Mouse (Mus musculus): ENCODE results near the gene Wdr59.

Wdr59 gene

DNA sequence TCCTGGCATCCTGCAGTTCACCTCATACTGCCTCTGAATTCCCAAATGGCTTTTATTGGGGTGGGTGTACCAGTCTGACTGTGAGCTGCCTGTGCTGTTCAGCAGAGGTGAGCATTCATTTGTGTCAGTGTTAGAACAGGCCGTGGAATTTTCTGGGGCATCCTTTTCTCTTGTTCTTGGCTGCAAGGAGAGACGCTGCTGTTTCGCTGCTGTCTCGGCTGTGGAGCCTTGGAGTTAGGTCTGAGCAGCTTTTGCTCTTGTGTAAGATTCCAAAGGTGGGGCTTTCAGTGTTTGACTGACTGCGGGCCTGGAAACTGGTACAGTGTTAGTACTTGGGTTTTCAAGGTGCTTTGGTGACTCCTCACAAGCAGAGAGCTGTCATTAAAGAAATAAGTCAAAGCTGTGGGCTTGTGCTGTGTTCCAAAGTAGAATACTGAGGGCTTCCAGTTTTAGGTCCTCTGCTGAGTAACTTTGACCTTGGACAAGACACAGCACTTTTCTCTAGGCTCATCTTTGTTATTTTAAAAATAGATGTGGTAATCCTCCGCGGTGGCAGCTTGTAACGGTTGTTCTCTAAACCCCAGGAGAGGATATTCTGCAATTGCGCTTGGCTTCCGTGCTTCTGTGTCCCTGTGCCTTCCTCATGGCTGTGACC is 17.7 kb upstream of the Wdr59 start:
- ATAC-seq (ENCODE audit: insufficient number of reproducible peaks, low FRiP score, low TSS enrichment), result no peak

DNA sequence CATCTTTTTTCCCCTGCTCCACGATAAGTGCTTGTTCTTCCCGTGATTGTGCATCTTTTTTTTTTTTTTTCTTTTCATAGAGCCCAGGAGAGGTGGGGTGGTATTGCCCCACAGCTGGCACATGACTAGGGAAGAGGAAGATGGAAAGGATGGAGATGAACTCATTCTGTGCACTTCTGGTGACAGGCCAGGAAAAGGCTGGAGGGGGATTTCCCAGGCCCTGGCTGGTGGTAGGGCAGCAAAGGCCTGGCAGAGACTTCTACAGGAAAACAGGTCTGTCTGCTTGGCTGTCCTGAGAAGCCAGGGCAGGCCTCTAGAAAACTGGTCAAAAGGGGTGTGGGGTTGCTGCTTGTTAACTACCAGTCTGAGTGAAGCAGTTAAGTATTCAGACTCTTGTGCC is 16.3 kb upstream of the Wdr59 start:
- 0 out of 2 replicates have a peak, but pooled peaks have one; percentile 22 for ATAC-seq (ENCODE audit: insufficient number of reproducible peaks, low FRiP score, low TSS enrichment)

DNA sequence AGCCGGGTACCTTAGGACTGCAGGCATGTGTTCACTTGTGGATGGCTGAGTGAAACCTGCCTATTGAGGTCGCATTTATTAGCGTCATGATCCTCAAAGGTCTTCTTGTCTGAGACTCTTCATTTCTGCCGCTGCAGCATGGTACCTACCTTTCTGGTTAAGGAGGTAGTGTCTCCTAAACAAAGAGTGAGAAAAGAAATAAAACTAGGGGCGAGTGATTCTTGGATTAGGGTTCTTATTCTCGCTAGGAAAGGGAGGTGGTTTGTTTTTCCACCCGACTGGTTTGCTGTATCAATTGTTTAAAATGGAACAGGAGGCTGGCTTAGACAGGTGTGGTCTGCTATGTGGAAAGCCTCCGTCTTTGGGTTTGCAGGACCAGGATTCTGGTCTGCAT is 15.9 kb upstream of the Wdr59 start:
- 0 out of 2 replicates have a peak, but pooled peaks have one; percentile 3 for ATAC-seq (ENCODE audit: insufficient number of reproducible peaks, low FRiP score, low TSS enrichment)

DNA sequence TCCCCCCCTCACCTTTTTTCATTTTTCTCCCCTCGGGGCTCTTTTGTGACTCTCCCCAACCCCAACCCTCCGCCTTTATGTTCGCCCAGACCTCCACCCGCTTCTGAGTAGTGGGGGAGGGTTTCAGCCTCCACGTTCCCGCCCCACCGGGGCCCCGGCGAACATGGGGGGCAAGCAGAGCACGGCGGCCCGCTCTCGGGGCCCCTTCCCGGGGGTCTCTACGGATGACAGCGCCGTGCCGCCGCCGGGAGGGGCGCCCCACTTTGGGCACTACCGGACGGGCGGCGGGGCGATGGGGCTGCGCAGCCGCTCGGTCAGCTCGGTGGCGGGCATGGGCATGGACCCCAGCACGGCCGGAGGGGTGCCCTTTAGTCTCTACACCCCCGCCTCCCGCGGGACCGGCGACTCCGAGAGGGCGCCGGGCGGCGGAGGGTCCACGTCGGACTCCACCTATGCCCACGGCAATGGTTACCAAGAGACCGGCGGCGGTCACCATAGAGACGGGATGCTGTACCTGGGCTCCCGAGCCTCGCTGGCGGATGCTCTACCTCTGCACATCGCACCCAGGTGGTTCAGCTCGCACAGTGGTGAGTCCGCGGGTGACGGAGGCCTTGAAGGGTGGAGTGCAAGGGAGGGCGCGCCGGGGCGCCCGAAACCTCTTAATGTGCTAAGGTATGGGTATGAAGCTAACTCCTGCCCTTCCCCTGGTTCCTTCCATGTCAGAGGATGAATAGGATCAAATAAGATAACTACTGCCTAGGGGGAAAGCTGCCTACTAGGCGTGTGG is 15.3 kb upstream of the Wdr59 start:
- ATAC-seq (ENCODE audit: insufficient number of reproducible peaks, low FRiP score, low TSS enrichment), result peak; percentile 43

DNA sequence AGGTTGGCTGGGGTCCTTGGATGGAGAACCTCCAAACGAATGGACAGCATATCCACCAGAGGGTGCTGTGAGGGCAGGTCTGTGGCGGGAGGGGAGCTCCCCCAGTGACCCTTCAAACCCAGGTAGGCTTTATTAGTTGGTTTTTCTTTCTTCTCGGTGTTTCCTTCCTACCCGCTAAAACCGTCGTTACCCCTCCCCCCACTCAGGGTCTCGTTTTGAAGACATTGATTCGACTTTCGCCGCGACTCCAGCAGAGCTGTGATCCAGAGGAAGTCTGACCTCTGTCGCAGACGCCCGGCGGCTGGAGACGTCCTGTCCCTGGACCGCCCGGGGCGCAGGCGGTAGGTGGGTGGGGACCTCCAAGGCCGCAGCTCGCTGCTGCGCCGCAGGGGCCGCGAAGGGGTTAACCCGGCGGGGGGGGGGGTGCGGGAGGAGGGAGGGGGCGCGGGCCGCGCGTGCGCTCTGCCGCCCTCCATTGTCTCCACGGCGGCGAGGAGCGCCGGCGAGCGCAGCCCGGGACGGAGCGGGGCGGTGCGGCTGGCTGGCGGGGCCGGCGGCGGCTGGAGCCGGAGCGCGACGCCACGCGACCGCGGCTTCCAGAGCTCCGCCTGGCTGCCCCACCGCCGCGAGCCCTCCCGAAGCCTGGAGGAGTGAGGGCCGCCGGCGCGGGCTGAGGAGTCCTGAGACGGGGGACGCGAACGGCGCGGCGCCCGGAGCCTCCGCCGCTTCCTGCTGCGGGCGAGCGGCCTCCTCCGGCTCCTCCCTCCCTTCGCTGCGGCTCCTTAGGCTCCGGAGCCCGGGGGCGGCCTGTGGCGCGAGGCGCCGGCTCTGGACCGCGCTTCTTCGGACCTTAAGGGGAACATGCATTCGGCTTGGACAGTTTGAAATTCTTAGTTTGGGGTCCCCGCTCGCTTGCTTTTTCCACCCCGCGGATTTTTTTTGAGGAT is 14.4 kb upstream of the Wdr59 start, which contains the start of gene Znrf1:
Znrf1 (plus strand) TSS at position 67 of the 947 bp plus-strand sequence.
- peak; percentile 71 for ATAC-seq (ENCODE audit: insufficient number of reproducible peaks, low FRiP score, low TSS enrichment)

DNA sequence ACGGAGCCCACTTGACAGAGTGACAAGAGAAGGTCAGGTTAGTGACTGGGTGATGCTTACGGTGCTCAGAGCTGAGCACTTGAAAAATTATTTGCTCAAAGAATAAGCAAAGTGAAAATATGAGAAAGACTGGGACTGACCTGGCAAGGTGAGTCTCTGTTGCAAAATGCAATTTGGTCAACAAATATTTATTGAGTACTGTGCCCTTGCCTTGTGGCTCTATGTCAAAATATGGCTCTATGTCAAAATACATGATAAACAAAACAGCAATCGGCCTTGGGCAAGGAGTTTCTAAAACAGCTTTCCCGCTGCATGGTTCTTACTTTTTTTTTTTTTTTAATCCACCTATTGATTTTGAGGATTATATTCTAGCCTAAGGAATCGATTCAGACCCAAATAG is 13.6 kb upstream of the Wdr59 start:
- no peak for ATAC-seq (ENCODE audit: insufficient number of reproducible peaks, low FRiP score, low TSS enrichment)

DNA sequence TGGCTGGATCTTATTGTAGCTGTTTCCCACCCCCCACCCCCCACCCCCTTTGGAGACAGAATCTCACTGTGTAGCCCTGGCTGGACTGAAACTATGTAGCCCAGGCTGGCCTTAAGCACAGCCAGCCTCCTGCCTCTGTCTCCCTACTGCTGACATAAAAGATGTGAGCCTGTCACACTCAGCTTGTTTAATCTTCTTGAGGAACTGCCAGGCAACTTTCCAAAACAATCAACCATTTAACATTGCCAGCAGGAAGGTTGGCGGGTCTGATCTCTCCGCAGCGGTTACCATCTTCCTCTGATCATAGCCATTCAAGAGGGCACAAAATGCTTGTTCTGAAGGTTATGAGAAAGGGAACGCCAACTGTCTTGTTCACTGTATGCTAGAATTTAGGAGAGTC is 11.6 kb upstream of the Wdr59 start:
- ATAC-seq (ENCODE audit: insufficient number of reproducible peaks, low FRiP score, low TSS enrichment), result no peak

DNA sequence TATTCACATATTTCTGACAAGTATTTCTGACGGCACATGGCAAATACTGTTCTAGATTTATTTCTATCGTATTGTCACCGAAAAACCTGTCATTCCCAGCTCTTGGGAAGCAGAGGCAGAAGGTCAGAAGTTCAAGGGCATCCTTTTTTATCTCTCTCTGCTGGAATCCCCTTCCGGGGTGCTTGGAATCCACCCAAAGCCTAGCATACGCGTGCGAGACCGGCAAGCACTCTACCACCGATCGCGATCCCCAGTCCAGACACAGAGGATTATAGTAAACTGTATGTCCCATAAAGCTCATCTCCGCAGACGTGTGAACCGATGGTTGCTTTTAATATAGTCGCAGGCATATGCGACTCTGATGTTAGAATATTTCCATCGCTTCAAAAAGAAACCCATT is 9.7 kb upstream of the Wdr59 start:
- ATAC-seq (ENCODE audit: insufficient number of reproducible peaks, low FRiP score, low TSS enrichment), result no peak

DNA sequence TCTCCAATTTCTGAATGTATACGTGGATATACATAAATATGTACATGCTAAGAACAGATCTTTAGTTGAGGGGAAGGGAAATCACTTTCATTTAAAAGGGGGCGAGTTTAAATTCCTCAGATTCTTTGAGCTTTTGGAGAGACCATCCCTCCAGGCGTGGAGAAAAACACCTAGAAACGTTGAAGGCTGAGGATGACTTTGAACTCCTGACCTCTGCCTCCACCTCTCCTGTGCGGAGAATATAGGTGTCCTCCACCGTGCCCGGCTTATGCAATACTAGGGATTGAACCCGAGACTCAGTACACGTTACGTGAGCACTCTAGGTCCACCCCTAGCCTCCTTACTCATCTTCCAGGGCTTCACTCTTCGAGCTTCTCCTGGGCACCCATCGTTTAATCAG is 9.3 kb upstream of the Wdr59 start:
- ATAC-seq (ENCODE audit: insufficient number of reproducible peaks, low FRiP score, low TSS enrichment), result no peak

DNA sequence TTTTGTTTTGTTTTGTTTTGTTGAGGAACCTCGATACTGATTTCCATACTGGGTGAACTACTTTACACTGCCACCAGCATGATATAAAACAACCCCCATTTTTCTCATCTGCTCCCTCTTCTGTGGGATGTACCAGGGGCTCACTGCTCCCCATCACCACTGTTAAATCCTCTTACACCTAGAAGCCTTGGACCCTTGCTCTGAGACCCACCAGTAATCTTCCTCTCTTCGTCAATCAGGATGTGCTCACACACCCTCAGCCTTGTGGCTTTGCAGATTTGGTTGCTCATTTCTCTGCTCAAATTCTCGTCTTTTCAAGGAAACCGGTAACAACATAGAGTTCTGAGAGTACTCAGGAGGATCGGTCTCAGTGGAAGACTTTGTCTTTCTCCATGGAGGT is 6.2 kb upstream of the Wdr59 start:
- no peak for ATAC-seq (ENCODE audit: insufficient number of reproducible peaks, low FRiP score, low TSS enrichment)

DNA sequence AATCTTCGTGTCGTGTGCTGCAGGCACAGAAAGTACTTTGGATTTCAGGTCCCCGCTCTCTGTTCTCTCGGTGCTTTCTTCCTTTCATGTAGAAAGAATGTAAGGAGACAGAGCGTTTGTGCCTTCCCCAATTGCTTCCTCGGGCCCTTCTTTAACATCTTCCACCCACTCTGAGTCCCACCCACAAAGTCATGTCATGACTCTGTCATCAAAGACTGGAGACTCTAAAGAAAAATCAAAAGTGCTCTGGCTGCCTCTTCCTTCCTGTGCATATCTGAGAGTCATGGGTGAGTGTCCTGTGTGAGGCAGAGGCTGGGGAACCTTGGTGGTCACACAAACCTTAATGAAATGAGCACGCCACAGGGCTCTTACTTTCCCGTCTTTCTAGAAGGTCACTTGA is 5.3 kb upstream of the Wdr59 start:
- ATAC-seq (ENCODE audit: insufficient number of reproducible peaks, low FRiP score, low TSS enrichment), result no peak

DNA sequence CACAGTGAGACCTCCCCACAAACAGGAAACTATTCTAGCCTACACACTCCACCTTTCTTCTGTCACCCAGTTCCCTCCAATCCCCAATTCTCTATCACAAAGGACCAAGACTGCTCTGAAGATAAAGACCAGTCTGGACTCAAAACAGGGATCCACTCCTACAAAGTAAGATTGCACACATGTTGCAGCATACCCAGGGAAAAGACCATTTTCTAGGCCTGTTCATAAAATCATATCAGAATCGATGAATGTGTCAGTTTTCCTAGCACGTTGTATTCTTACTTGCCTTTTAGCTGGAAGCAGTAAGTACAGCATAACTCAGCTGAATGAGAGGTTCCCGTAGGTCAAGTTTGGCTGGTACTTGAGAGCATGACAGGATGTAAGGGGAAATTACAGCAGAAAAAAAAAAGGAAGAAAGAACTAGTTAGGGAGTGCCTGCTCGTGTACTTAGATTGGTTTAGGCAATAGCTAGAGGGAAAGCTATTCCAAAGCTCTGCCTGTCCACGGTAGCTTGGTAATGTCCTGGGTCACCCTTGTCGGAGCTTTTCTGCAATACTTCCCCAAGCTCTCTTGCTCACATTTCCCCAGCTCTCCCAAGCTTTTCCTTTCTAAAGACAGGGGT is 4.6 kb upstream of the Wdr59 start:
- ATAC-seq (ENCODE audit: insufficient number of reproducible peaks, low FRiP score, low TSS enrichment), result no peak

DNA sequence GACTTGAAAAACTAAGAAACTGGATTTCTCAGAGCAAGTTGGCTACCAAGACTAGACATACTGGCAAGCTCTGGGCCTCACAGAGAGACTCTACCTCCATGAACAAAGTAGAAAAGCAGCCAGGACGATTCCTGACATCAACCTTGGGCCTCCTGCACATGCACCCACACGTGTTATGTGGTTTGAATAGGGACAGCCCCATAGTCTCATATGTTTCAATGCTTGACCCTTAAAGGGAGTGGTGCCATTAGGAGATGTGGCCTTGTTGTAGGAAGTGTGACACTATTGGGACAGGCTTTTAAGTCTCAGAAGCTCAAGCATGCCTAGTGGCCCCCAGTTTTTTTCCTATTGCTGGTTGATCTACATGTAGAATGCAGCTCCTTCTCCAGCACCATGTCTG is 4.4 kb downstream of the Wdr59 start:
- ATAC-seq (ENCODE audit: insufficient number of reproducible peaks, low FRiP score, low TSS enrichment), result no peak

DNA sequence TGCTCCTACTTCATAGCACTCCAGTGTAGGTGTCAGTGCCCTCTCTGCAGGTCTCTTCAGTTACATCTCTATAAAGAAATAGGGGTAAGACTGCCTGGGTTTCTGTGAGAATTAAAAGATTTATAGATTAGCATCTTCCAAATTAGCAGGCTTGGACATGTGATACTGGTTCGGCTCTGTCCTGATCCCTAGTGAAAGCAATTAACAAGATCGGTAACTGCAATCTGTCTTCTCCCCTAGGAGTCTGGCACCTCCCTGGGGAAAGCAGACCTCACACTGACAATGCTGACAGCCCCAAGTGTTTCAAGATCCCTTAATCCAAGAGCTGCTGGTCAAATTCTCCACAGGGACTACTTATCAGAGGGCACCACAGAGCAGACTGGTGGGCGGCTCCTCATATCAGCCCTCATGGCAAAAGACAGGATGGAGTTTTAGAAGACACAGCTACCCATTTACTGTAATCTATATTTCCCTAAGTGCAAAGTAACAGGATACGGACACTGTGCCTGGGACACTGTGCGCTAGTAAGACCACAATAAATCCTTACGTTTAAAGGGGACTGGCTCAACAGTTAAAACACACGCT is 5.3 kb downstream of the Wdr59 start:
- ATAC-seq (ENCODE audit: insufficient number of reproducible peaks, low FRiP score, low TSS enrichment), result no peak

DNA sequence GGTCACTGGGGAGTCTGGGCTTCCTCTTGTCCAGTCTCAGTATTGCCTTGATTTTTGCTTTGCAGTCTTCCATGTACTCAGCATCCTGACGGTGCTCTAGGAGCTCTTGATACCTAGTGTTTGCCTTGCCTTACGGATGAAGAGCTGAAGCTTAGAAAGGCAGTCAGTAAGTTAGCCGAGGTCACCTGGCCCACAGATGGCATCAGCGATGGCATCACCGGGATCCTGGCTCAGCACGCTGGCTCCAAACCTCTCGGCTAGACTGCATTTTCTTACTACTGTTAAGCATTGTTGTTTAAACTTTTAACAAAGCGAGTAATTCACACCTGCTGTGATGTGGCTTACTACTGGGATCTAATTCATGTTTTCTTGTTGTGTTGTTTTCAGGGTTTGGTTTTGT is 8.4 kb downstream of the Wdr59 start:
- 0 out of 2 replicates have a peak, but pooled peaks have one; percentile 52 for ATAC-seq (ENCODE audit: insufficient number of reproducible peaks, low FRiP score, low TSS enrichment)

DNA sequence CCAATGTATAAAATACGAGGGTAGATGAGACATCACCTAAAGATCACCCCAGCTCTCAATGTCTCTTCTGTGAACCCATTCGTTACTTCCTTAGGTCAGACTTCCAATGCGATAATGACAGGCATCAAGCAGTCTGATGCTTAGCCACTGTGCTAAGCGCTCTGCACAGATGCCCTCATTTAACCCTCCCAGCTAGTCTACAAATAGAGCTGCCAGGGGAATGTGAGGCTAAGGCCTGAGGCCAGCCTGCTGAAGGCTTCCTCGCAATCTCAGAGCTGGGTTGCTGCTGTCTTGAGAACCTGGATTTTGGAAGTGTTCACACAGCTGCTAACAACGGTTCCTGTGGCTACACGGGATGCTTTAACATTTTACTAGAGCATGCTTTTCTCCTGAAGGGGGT is 9.0 kb downstream of the Wdr59 start:
- ATAC-seq (ENCODE audit: insufficient number of reproducible peaks, low FRiP score, low TSS enrichment), result no peak

DNA sequence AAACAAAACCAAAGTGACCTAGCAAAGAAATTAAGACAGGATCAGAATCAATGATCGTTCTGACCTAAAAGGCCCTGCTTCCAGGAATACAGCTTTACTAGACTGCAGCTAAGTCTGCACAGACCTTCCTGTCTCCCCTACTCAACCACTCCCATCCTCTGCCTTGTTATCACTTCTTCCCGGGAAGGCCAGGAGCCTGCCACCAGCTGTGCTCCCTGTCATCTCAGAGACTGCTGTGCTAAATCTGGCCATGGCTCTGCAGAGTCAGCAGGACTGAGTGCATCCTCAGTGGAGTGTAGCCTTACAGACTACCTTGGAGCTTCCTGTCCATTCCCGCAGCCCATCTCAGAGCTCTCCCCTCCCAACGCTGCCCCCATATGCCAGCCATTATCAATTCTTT is 11.5 kb downstream of the Wdr59 start:
- ATAC-seq (ENCODE audit: insufficient number of reproducible peaks, low FRiP score, low TSS enrichment), result no peak

DNA sequence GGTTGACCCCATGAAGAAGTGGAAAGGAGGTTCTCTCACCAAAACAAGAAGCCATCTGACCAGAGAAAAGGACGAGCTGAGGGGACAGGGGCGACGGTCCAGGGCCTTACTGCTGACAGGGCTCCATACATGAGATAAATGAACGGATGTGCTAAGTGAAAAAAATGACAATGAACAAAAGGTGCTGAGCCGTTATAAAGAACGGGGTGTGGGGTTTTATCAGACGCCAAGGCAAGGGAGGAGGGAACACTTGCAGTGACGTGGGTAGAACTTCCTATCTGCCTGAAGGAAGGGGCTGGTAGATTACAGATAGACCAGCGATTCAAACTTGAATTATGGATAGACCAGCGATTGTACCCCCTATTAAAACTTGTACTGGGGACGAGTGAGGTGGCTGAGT is 12.6 kb downstream of the Wdr59 start:
- ATAC-seq (ENCODE audit: insufficient number of reproducible peaks, low FRiP score, low TSS enrichment), result no peak

DNA sequence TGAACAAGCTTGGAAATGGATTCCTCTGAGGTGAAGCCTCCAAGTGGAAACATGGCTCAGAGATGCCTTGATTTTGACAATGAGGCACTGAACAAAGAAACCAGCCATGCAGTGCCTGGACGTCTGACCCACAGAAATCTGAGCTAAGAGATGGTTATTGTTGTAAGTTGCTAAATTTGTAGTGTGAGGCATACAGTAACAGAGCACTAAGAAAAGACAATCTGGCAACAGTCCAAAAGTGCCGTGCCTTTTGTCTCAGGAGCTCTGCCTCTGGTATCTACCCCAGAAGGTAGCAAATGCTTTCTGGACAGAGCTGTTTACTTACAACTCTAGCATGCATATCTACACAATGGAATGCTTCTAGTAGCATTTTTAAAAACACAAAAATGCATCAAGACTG is 13.3 kb downstream of the Wdr59 start:
- ATAC-seq (ENCODE audit: insufficient number of reproducible peaks, low FRiP score, low TSS enrichment), result no peak

All from cerebellum, adult (tissue).